Mouse (Mus musculus) midbrain, embryonic 11.5 days (tissue): ENCODE measurements around the gene Nxpe3. TPM values are rescaled to one million over a fixed set of nuclear protein-coding genes. Genes with fewer than 3 reads are reported as not detected.

Source experiments
- ATAC-seq: fragments of 200-750 bp; cut with Nextera tagmentation; 2 replicates; pipeline ENCODE4 v1.8.0; 2017; ENCODE audit warnings: moderate TSS enrichment, moderate library complexity; ENCODE audit not compliant: low FRiP score
- DNase-seq: peaks from one replicate; pipeline ENCODE4 v3.0.0; 2015; ENCODE audit warnings: low spot score; ENCODE audit errors: missing footprints
- H3K27ac ChIP-seq: fragments of 300-500 bp; sonication (generic); 2 replicates; pipeline ENCODE4 v1.5.1; 2014; ENCODE audit warnings: low read depth, low read length
- H3K27me3 ChIP-seq: fragments of 300-500 bp; sonication (generic); 2 replicates; pipeline ENCODE4 v1.6.1; 2014; ENCODE audit warnings: mild to moderate bottlenecking, low read length, moderate library complexity, mixed read lengths; ENCODE audit not compliant: control insufficient read depth, insufficient read depth
- H3K36me3 ChIP-seq: fragments of 300-500 bp; sonication (generic); 2 replicates; pipeline ENCODE4 v1.6.1; 2014; ENCODE audit warnings: mild to moderate bottlenecking, low read length, moderate library complexity, mixed read lengths; ENCODE audit not compliant: control insufficient read depth, insufficient read depth
- H3K4me1 ChIP-seq: fragments of 300-500 bp; sonication (generic); 2 replicates; pipeline ENCODE4 v1.6.1; 2014; ENCODE audit warnings: low read length; ENCODE audit not compliant: control insufficient read depth, insufficient read depth
- H3K4me2 ChIP-seq: fragments of 300-500 bp; sonication (generic); 2 replicates; pipeline ENCODE4 v1.6.1; 2014; ENCODE audit warnings: mild to moderate bottlenecking, moderate library complexity
- H3K4me3 ChIP-seq: fragments of 300-500 bp; sonication (generic); 2 replicates; pipeline ENCODE4 v1.5.1; 2014; ENCODE audit warnings: low read depth, low read length
- H3K9ac ChIP-seq: fragments of 300-500 bp; sonication (generic); 2 replicates; pipeline ENCODE4 v1.6.1; 2014; ENCODE audit warnings: low read length
- H3K9me3 ChIP-seq: fragments of 300-500 bp; sonication (generic); 2 replicates; pipeline ENCODE4 v1.6.1; 2016; ENCODE audit warnings: low read length; ENCODE audit not compliant: control insufficient read depth
- whole genome bisulfite sequencing: fragments of 180-500 bp; shearing (Covaris S2); extraction: QIAGEN DNeasy Blood & Tissue Kit; methylation state at CpG from one replicate; pipeline ENCODE4 v1.1.7; 2014; 5-methylcytosine and 5-hydroxymethylcytosine counted together
- polyA plus RNA-seq: library from polyadenylated mRNA; unstranded; fragments of >200 nt; fragmentation: Nextera tagmentation; extraction: Ambion mirVana; gene quantifications from 2 replicates; pipeline ENCODE4 v1.2.1, GENCODE M21; 2014

Nxpe3 gene
- polyA plus RNA-seq, 1 experiment from 2014 or later = 1.1 TPM

DNA sequence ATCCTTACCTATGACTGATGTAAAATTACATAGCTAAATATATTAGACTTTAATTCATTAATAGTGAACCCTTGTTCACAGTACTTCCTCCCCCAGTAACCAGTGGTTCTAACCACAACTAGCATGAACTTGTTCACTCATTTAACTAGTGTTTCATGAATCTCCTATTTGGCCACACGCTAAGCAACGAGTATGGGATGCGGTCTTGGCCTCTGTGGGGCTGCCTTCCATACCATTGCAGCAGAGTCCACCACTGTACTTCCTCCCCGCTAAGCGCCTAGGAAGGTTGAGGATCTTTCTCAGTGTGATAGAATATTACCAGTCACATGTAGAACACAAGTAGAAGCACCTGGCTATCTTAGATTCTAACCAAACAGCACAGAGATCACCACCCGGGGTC, 85.7 kb downstream of the Nxpe3 start:
- no peak overlapping the region for H3K4me3 ChIP-seq
- no peaks in the 10 kb centered on the region for H3K4me1 ChIP-seq
- no peaks in the 10 kb centered on the region for H3K9me3 ChIP-seq
- no peaks in the 10 kb centered on the region for H3K36me3 ChIP-seq
- no peak overlapping the region for H3K4me2 ChIP-seq
- WGBS = 90% methylated on average over 6 of the region's 6 CpGs
- H3K9ac ChIP-seq = no peak overlapping the region
- no peaks in the 10 kb centered on the region for H3K27me3 ChIP-seq
- no peak for ATAC-seq
- H3K27ac ChIP-seq = no peak overlapping the region
- DNase-seq = peak; percentile 64

DNA sequence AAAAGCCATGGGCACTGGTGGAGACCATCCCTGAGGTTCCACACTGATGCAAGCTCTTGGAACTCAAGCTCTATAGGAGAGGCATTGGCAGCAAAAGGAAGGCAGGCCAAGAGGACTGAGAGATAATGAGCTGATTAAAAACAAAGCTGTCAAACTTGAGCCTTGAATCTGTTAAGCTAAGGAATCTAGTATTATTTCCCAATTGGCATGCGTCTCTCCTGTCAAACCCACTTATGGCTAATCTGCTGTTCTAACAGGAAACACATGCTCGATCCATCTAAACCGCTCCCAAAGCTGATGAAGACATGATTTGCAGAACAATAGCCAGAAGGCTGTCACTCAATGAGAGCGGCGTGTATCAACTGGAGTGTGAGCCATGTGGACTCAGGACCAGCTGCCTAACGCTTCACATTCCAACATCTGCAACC, 87.6 kb downstream of the Nxpe3 start:
- peak; percentile 80 for DNase-seq
- Histone ChIP-seq H3K4me2 (no peak overlapping the region), H3K4me3 (no peak overlapping the region), H3K27ac (no peak overlapping the region), H3K36me3 (no peaks in the 10 kb centered on the region), H3K4me1 (no peaks in the 10 kb centered on the region), H3K9me3 (no peaks in the 10 kb centered on the region), H3K9ac (no peak overlapping the region), H3K27me3 (no peaks in the 10 kb centered on the region)
- WGBS = 42% methylated on average over 6 of the region's 6 CpGs
- ATAC-seq = peak; percentile 54; the same call in 1 of the 2 replicates

DNA sequence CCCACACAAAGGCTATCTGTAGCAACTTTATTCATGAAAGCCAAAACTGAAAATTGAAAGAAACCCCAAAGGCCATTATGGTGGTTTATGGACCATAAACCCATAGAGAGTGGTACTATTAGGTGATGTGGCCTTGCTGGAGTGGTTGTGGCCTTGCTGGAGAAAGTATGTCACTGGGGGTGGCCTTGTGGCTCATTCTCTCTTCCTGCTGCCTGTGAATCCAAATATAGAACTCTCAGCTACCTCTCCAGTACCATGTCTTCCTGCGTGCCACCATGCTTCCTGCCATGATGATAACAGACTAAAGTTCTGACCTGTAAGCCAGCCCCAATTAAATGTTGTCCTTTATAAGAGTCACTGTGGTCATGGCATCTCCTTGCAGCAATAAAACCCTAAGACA, 90.3 kb downstream of the Nxpe3 start:
- no peak overlapping the region for H3K4me3 ChIP-seq
- H3K27ac ChIP-seq = no peak overlapping the region
- ATAC-seq (no peak), DNase-seq (no peak)
- H3K27me3 ChIP-seq = no peaks in the 10 kb centered on the region
- WGBS = 96% methylated on average over 1 of the region's 1 CpGs
- no peak overlapping the region for H3K9ac ChIP-seq
- no peak overlapping the region for H3K4me2 ChIP-seq
- no peaks in the 10 kb centered on the region for H3K4me1 ChIP-seq
- no peaks in the 10 kb centered on the region for H3K9me3 ChIP-seq
- H3K36me3 ChIP-seq = no peaks in the 10 kb centered on the region

DNA sequence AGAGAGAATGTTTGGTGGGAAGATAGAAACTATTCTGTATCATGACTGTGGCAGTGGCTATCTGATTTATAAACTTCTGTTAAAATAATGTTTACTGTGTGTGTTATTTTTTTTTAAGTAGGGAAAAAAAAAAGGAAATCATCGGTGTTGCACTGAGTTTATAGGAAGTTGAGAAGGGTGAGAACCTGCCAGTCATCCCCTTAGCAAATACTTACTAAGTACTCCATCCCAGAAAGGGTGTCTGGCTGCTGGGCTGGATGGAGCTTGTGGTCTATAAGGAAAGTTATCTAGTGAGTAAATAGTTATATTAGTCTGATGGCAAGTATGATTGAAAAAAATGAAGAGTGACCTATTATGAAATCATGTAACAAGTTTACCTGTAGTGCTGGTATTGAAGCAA, 93.5 kb downstream of the Nxpe3 start:
- no peaks in the 10 kb centered on the region for H3K9me3 ChIP-seq
- H3K27me3 ChIP-seq = no peaks in the 10 kb centered on the region
- H3K27ac ChIP-seq = no peak overlapping the region
- 93% methylated on average over 1 of the region's 1 CpGs for WGBS
- H3K4me1 ChIP-seq = no peaks in the 10 kb centered on the region
- peak; percentile 23 for DNase-seq
- H3K9ac ChIP-seq = no peak overlapping the region
- H3K4me2 ChIP-seq = no peak overlapping the region
- no peaks in the 10 kb centered on the region for H3K36me3 ChIP-seq
- no peak for ATAC-seq
- H3K4me3 ChIP-seq = no peak overlapping the region

DNA sequence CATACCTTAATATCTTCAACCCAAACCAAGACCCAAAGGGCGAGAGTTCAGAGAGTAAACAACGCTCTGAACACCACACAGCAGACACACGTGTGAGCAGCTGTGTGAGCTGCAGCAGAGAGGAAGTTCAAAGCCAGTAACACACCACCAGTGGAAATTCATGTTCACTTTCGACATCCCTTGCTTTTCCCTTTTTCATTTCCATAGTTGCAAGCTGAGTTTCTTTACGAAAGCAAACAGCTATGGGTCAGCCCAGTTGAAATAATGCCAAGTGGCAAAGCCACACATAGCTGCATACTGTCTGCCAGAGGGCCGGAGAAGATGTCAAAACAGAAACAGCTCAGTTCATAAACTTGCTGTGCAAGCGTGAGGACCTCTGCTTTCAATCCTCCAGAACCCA, 96.2 kb downstream of the Nxpe3 start:
- no peak overlapping the region for H3K27ac ChIP-seq
- no peak overlapping the region for H3K4me3 ChIP-seq
- H3K4me2 ChIP-seq = no peak overlapping the region
- 87% methylated on average over 7 of the region's 7 CpGs for WGBS
- H3K9me3 ChIP-seq = no peaks in the 10 kb centered on the region
- no peak overlapping the region for H3K9ac ChIP-seq
- H3K36me3 ChIP-seq = no peaks in the 10 kb centered on the region
- H3K27me3 ChIP-seq = no peaks in the 10 kb centered on the region
- DNase-seq = no peak
- H3K4me1 ChIP-seq = no peaks in the 10 kb centered on the region
- ATAC-seq = no peak

DNA sequence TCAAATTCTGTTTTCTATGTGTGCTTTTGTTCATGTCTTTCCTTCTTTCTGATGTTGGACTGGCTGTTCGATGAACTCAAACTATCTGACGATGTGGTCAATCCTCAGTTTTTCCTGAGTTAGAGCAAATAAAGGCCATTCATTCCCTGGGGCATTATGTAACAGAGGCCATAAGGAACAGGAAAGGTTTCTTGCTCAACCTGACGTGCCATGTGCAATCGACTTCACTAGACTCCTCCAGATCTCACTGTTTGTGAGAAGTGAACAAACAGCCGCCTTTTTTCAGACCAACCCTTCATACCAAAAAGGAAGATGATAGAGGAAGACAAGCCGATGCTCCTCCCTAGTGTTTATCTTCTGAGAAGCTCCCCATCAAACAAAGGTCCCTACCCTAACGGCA, 104.8 kb downstream of the Nxpe3 start:
- Histone ChIP-seq H3K27ac (no peak overlapping the region), H3K4me3 (no peak overlapping the region), H3K9ac (no peak overlapping the region), H3K4me2 (no peak overlapping the region), H3K9me3 (no peaks in the 10 kb centered on the region), H3K4me1 (no peaks in the 10 kb centered on the region), H3K36me3 (no peaks in the 10 kb centered on the region), H3K27me3 (no peaks in the 10 kb centered on the region)
- ATAC-seq (no peak), DNase-seq (no peak)
- 92% methylated on average over 7 of the region's 7 CpGs for WGBS

Other genes with a start within 250 kb of the Nxpe3 start
- gene Nfkbiz, start 56.4 kb downstream of the Nxpe3 start, polyA plus RNA-seq = 1.3 and 1.8 TPM in 2 replicates
- gene Cep97, start 39.6 kb upstream of the Nxpe3 start, polyA plus RNA-seq = 18.3 and 19.7 TPM in 2 replicates
- 842 and 869 TPM in 2 replicates for gene Rpl24, start 71.0 kb upstream of the Nxpe3 start, polyA plus RNA-seq
- 15.9 TPM in 2 replicates for gene Zbtb11, start 78.6 kb upstream of the Nxpe3 start, polyA plus RNA-seq
- gene Pcnp, start 134.5 kb upstream of the Nxpe3 start, polyA plus RNA-seq = 384 and 403 TPM in 2 replicates
- gene Trmt10c, start 142.5 kb upstream of the Nxpe3 start, polyA plus RNA-seq = 31.3 and 33.3 TPM in 2 replicates
- 37.4 and 42.8 TPM in 2 replicates for gene Senp7, start 153.1 kb upstream of the Nxpe3 start, polyA plus RNA-seq